Mouse (Mus musculus) T-helper 2 cell (primary cell): ENCODE data around the gene Rbm43.

Experiments used
- in situ Hi-C: fragments of 300-600 bp; cut with MboI, MseI; formaldehyde crosslinking; loops from one replicate; pipeline ENCODE4 v1.15.1; 2025; ENCODE audit warnings: high pct_unique_total_duplicates

Rbm43 gene

GRCm38 (mm10) chr2:51934574-51935334 is at the start of gene Rbm43:
Gene Rbm43, minus strand, starts transcription at chr2:51935163.
- in situ Hi-C loops, result loop anchor here (5.0 kb wide), 1 partner anchor 43 kb away; no protein-coding TSS in a partner anchor

- in situ Hi-C loops, result no loop called here
Measured at GRCm38 (mm10) chr2:51982288-51982687, 47.3 kb upstream of the Rbm43 start.

- in situ Hi-C loops, result no loop called here
Measured at GRCm38 (mm10) chr2:51981630-51982029, 46.7 kb upstream of the Rbm43 start.

GRCm38 (mm10) chr2:51973410-51973968 is 38.5 kb upstream of the Rbm43 start, which contains the start of gene Nmi:
Gene Nmi, minus strand, starts transcription at chr2:51973494.
- in situ Hi-C loops, result no loop called here

- in situ Hi-C loops, result no loop called here
Measured at GRCm38 (mm10) chr2:51972641-51973409, 37.9 kb upstream of the Rbm43 start.

- in situ Hi-C loops, result no loop called here
Measured at GRCm38 (mm10) chr2:51972142-51972541, 37.2 kb upstream of the Rbm43 start.

- in situ Hi-C loops, result no loop called here
Measured at GRCm38 (mm10) chr2:51970897-51971296, 35.9 kb upstream of the Rbm43 start.

GRCm38 (mm10) chr2:51967288-51967687 is 32.3 kb upstream of the Rbm43 start:
- in situ Hi-C loops, result no loop called here

GRCm38 (mm10) chr2:51953648-51954204 is 18.8 kb upstream of the Rbm43 start:
- in situ Hi-C loops, result no loop called here

GRCm38 (mm10) chr2:51950876-51951275 is 15.9 kb upstream of the Rbm43 start:
- in situ Hi-C loops, result no loop called here

GRCm38 (mm10) chr2:51948105-51948830 is 13.3 kb upstream of the Rbm43 start:
- in situ Hi-C loops, result no loop called here

- in situ Hi-C loops, result no loop called here
Measured at GRCm38 (mm10) chr2:51945812-51946211, 10.8 kb upstream of the Rbm43 start.

GRCm38 (mm10) chr2:51941832-51942231 is 6.9 kb upstream of the Rbm43 start:
- in situ Hi-C loops, result no loop called here

- in situ Hi-C loops, result loop anchor here (5.0 kb wide), 1 partner anchor 39 kb away; no protein-coding TSS in a partner anchor
Measured at GRCm38 (mm10) chr2:51938750-51939149, 3.8 kb upstream of the Rbm43 start.

- in situ Hi-C loops, result loop anchor here (5.0 kb wide), 1 partner anchor 40 kb away; no protein-coding TSS in a partner anchor
Measured at GRCm38 (mm10) chr2:51937004-51937403, 2.0 kb upstream of the Rbm43 start.

- in situ Hi-C loops, result loop anchor here (5.0 kb wide), 1 partner anchor 41 kb away; no protein-coding TSS in a partner anchor
Measured at GRCm38 (mm10) chr2:51936585-51936984, 1.6 kb upstream of the Rbm43 start.

- in situ Hi-C loops, result loop anchor here (5.0 kb wide), 1 partner anchor 41 kb away; no protein-coding TSS in a partner anchor
Measured at GRCm38 (mm10) chr2:51935921-51936320, 958 bp upstream of the Rbm43 start.

GRCm38 (mm10) chr2:51933341-51934134 is 1.4 kb downstream of the Rbm43 start:
- in situ Hi-C loops, result no loop called here

GRCm38 (mm10) chr2:51931241-51931640 is 3.7 kb downstream of the Rbm43 start:
- in situ Hi-C loops, result no loop called here
